Mouse (Mus musculus): ENCODE data around the gene Usp4. TPM values are rescaled to one million over a fixed set of nuclear protein-coding genes. Genes with fewer than 3 reads are reported as not detected.
A peak's percentile ranks its signal among the peaks of the same experiment; 100 is the strongest.
"Not testable (repeated sequence)": the region's sequence is repeated elsewhere in the genome, so short reads cannot be mapped to it uniquely, and the experiment has no call there.

The Usp4 gene
- polyA plus RNA-seq, 1 experiment from 2014 or later = 80.6 TPM

- peaks cover 60% of the 10 kb centered on the region for H3K36me3 ChIP-seq
- not testable (repeated sequence) for H3K27me3 ChIP-seq (replicated peaks); H3K4me2 ChIP-seq; H3K9me3 ChIP-seq; ATAC-seq (ENCODE audit: extremely low read depth, insufficient number of reproducible peaks, low FRiP score, low TSS enrichment); H3K27ac ChIP-seq (replicated peaks); H3K4me3 ChIP-seq; H3K9ac ChIP-seq
- 0 out of 2 replicates have a peak, but pooled peaks cover 14% of the 10 kb centered on the region for H3K4me1 ChIP-seq
- 90% methylated on average over 7 of the region's 7 CpGs for WGBS
Observed at GRCm38 (mm10) chr9:108322054-108322453, 25.6 kb upstream of the Usp4 start.

- H3K36me3 ChIP-seq = peaks cover 70% of the 10 kb centered on the region
Observed at GRCm38 (mm10) chr9:108324784-108325183, 22.9 kb upstream of the Usp4 start.

GRCm38 (mm10) chr9:108325811-108326210 lies 21.8 kb upstream of the Usp4 start:
- Histone ChIP-seq H3K27ac (replicated peaks) (no peak overlapping the region), H3K36me3 (peaks cover 71% of the 10 kb centered on the region), H3K27me3 (replicated peaks) (no peaks in the 10 kb centered on the region), H3K4me2 (no peak overlapping the region), H3K4me3 (no peak overlapping the region), H3K4me1 (0 out of 2 replicates have a peak, but pooled peaks cover 11% of the 10 kb centered on the region), H3K9ac (no peak overlapping the region), H3K9me3 (no peaks in the 10 kb centered on the region)
- whole genome bisulfite sequencing = 100% methylated on average over 2 of the region's 2 CpGs
- ATAC-seq (ENCODE audit: extremely low read depth, insufficient number of reproducible peaks, low FRiP score, low TSS enrichment) = no peak

More at GRCm38 (mm10) chr9:108324784-108325183, 22.9 kb upstream of the Usp4 start:
- 0 out of 2 replicates have a peak, but pooled peaks cover 14% of the 10 kb centered on the region for H3K4me1 ChIP-seq
- no peak overlapping the region for H3K4me3 ChIP-seq
- no peaks in the 10 kb centered on the region for H3K9me3 ChIP-seq
- no peaks in the 10 kb centered on the region for H3K27me3 ChIP-seq (replicated peaks)
- no peak overlapping the region for H3K9ac ChIP-seq
- no peak overlapping the region for H3K27ac ChIP-seq (replicated peaks)
- no peak overlapping the region for H3K4me2 ChIP-seq
- 93% methylated on average over 1 of the region's 1 CpGs for WGBS
- no peak for ATAC-seq (ENCODE audit: extremely low read depth, insufficient number of reproducible peaks, low FRiP score, low TSS enrichment)

GRCm38 (mm10) chr9:108337848-108338550 lies 9.7 kb upstream of the Usp4 start:
- H3K4me3 ChIP-seq = peak overlapping the region; percentile 87; the same call in 1 of the 2 replicates
- WGBS = 62% methylated on average over 10 of the region's 10 CpGs

GRCm38 (mm10) chr9:108338551-108338885 lies 9.1 kb upstream of the Usp4 start:
- 27% methylated on average over 6 of the region's 6 CpGs for WGBS
- Histone ChIP-seq H3K36me3 (peaks cover 41% of the 10 kb centered on the region), H3K9me3 (no peaks in the 10 kb centered on the region), H3K9ac (peak overlapping the region; percentile 97), H3K27me3 (replicated peaks) (no peaks in the 10 kb centered on the region), H3K4me2 (peak overlapping the region; percentile 87), H3K4me3 (peak overlapping the region; percentile 87), H3K27ac (replicated peaks) (peak overlapping the region; percentile 97), H3K4me1 (peaks cover 37% of the 10 kb centered on the region)
- no peak for ATAC-seq (ENCODE audit: extremely low read depth, insufficient number of reproducible peaks, low FRiP score, low TSS enrichment)

More at GRCm38 (mm10) chr9:108337848-108338550, 9.7 kb upstream of the Usp4 start:
- no peaks in the 10 kb centered on the region for H3K27me3 ChIP-seq (replicated peaks)
- peak overlapping the region; percentile 87 for H3K4me2 ChIP-seq
- no peak for ATAC-seq (ENCODE audit: extremely low read depth, insufficient number of reproducible peaks, low FRiP score, low TSS enrichment)
- H3K4me1 ChIP-seq = peaks cover 37% of the 10 kb centered on the region
- peak overlapping the region; percentile 97 for H3K27ac ChIP-seq (replicated peaks)
- peak overlapping the region; percentile 97 for H3K9ac ChIP-seq
- H3K9me3 ChIP-seq = no peaks in the 10 kb centered on the region
- H3K36me3 ChIP-seq = peaks cover 46% of the 10 kb centered on the region

- WGBS = under 1% methylated on average over 49 of the region's 49 CpGs
Observed at GRCm38 (mm10) chr9:108338886-108339781, 8.5 kb upstream of the Usp4 start, which contains the start of gene Gpx1. Gene Gpx1, plus strand, starts transcription at chr9:108338903.

GRCm38 (mm10) chr9:108339886-108340257 lies 7.8 kb upstream of the Usp4 start:
- Histone ChIP-seq H3K4me1 (peaks cover 37% of the 10 kb centered on the region), H3K4me3 (peak overlapping the region; percentile 87), H3K27me3 (replicated peaks) (no peaks in the 10 kb centered on the region), H3K9ac (peak overlapping the region; percentile 97), H3K36me3 (peaks cover 28% of the 10 kb centered on the region), H3K4me2 (peak overlapping the region; percentile 87), H3K9me3 (no peaks in the 10 kb centered on the region), H3K27ac (replicated peaks) (peak overlapping the region; percentile 97)
- WGBS = 7% methylated on average over 20 of the region's 20 CpGs
- ATAC-seq (ENCODE audit: extremely low read depth, insufficient number of reproducible peaks, low FRiP score, low TSS enrichment) = no peak

More at GRCm38 (mm10) chr9:108338886-108339781, 8.5 kb upstream of the Usp4 start, which contains the start of gene Gpx1:
- H3K36me3 ChIP-seq = peaks cover 35% of the 10 kb centered on the region
- H3K4me1 ChIP-seq = peaks cover 37% of the 10 kb centered on the region
- H3K27ac ChIP-seq (replicated peaks) = peak within 1 kb of the TSS; percentile 97
- H3K4me2 ChIP-seq = peak within 1 kb of the TSS; percentile 87
- no peaks in the 10 kb centered on the region for H3K9me3 ChIP-seq
- H3K9ac ChIP-seq = peak within 1 kb of the TSS; percentile 97
- H3K27me3 ChIP-seq (replicated peaks) = no peaks in the 10 kb centered on the region
- peak; percentile 89 for ATAC-seq (ENCODE audit: extremely low read depth, insufficient number of reproducible peaks, low FRiP score, low TSS enrichment)
- H3K4me3 ChIP-seq = peak within 1 kb of the TSS; percentile 87

GRCm38 (mm10) chr9:108340258-108341138 lies 7.2 kb upstream of the Usp4 start:
- no peaks in the 10 kb centered on the region for H3K9me3 ChIP-seq
- H3K27me3 ChIP-seq (replicated peaks) = no peaks in the 10 kb centered on the region
- H3K36me3 ChIP-seq = peaks cover 21% of the 10 kb centered on the region
- WGBS = 45% methylated on average over 10 of the region's 10 CpGs
- H3K4me3 ChIP-seq = peak overlapping the region; percentile 87
- peak overlapping the region; percentile 97 for H3K27ac ChIP-seq (replicated peaks)
- H3K4me1 ChIP-seq = peaks cover 37% of the 10 kb centered on the region
- peak overlapping the region; percentile 97 for H3K9ac ChIP-seq
- H3K4me2 ChIP-seq = peak overlapping the region; percentile 87
- peak; percentile 4; the same call in 1 of the 2 replicates for ATAC-seq (ENCODE audit: extremely low read depth, insufficient number of reproducible peaks, low FRiP score, low TSS enrichment)

GRCm38 (mm10) chr9:108341139-108341475 lies 6.5 kb upstream of the Usp4 start:
- Histone ChIP-seq H3K9ac (peak overlapping the region; percentile 97), H3K4me2 (peak overlapping the region; percentile 87), H3K4me3 (peak overlapping the region; percentile 87), H3K27ac (replicated peaks) (peak overlapping the region; percentile 97), H3K27me3 (replicated peaks) (no peaks in the 10 kb centered on the region), H3K4me1 (peaks cover 40% of the 10 kb centered on the region), H3K36me3 (peaks cover 15% of the 10 kb centered on the region), H3K9me3 (no peaks in the 10 kb centered on the region)
- ATAC-seq (ENCODE audit: extremely low read depth, insufficient number of reproducible peaks, low FRiP score, low TSS enrichment) = no peak
- 80% methylated on average over 5 of the region's 5 CpGs for WGBS

- H3K27ac ChIP-seq (replicated peaks) = peak overlapping the region; percentile 97
- peak overlapping the region; percentile 97; the same call in 1 of the 2 replicates for H3K9ac ChIP-seq
- H3K4me2 ChIP-seq = peak overlapping the region; percentile 87
- peaks cover 10% of the 10 kb centered on the region for H3K36me3 ChIP-seq
- no peaks in the 10 kb centered on the region for H3K27me3 ChIP-seq (replicated peaks)
- ATAC-seq (ENCODE audit: extremely low read depth, insufficient number of reproducible peaks, low FRiP score, low TSS enrichment) = no peak
- H3K9me3 ChIP-seq = no peaks in the 10 kb centered on the region
- peak overlapping the region; percentile 87 for H3K4me3 ChIP-seq
- H3K4me1 ChIP-seq = peaks cover 44% of the 10 kb centered on the region
Observed at GRCm38 (mm10) chr9:108341801-108342200, 5.9 kb upstream of the Usp4 start.

All from heart, embryonic 13.5 days (tissue).